Mouse (Mus musculus): ENCODE results near the gene Twist2. TPM values are rescaled to one million over a fixed set of nuclear protein-coding genes. Genes with fewer than 3 reads are reported as not detected.

Twist2 gene
- polyA plus RNA-seq, 1 experiment from 2014 or later, result 19.7 TPM

- Histone ChIP-seq H3K9me3 (no peaks in the 10 kb centered on the region), H3K4me1 (replicated peaks) (peaks cover 23% of the 10 kb centered on the region), H3K27me3 (ENCODE audit: insufficient read depth, poor library complexity, severe bottlenecking) (no peaks in the 10 kb centered on the region), H3K27ac (0 out of 2 replicates have a peak overlapping the region, but pooled peaks have one; percentile 23), H3K36me3 (no peaks in the 10 kb centered on the region), H3K4me3 (no peak overlapping the region)
- 49% methylated on average over 3 of the region's 3 CpGs for WGBS
- no peak for DNase-seq (ENCODE audit: low spot score)
Observed at GRCm38 (mm10) chr1:91823530-91823929, 22.3 kb downstream of the Twist2 start.

GRCm38 (mm10) chr1:91823951-91824350 is 22.7 kb downstream of the Twist2 start:
- H3K4me1 ChIP-seq (replicated peaks), result peaks cover 23% of the 10 kb centered on the region
- H3K27me3 ChIP-seq (ENCODE audit: insufficient read depth, poor library complexity, severe bottlenecking), result no peaks in the 10 kb centered on the region
- no peak overlapping the region for H3K27ac ChIP-seq
- H3K36me3 ChIP-seq, result no peaks in the 10 kb centered on the region
- WGBS, result 87% methylated on average over 7 of the region's 7 CpGs
- H3K9me3 ChIP-seq, result no peaks in the 10 kb centered on the region
- DNase-seq (ENCODE audit: low spot score), result no peak
- H3K4me3 ChIP-seq, result no peak overlapping the region

GRCm38 (mm10) chr1:91825261-91825660 is 24.0 kb downstream of the Twist2 start:
- no peak for DNase-seq (ENCODE audit: low spot score)
- WGBS, result 41% methylated on average over 4 of the region's 4 CpGs
- H3K9me3 ChIP-seq, result no peaks in the 10 kb centered on the region

GRCm38 (mm10) chr1:91831978-91832377 is 30.7 kb downstream of the Twist2 start:
- H3K36me3 ChIP-seq, result no peaks in the 10 kb centered on the region
- no peaks in the 10 kb centered on the region for H3K9me3 ChIP-seq
- WGBS, result 93% methylated on average over 7 of the region's 7 CpGs
- H3K4me3 ChIP-seq, result no peak overlapping the region
- no peak overlapping the region for H3K27ac ChIP-seq
- peaks cover 3% of the 10 kb centered on the region; the same call in 1 of the 2 replicates for H3K4me1 ChIP-seq (replicated peaks)
- H3K27me3 ChIP-seq (ENCODE audit: insufficient read depth, poor library complexity, severe bottlenecking), result no peaks in the 10 kb centered on the region
- no peak for DNase-seq (ENCODE audit: low spot score)

More at GRCm38 (mm10) chr1:91825261-91825660, 24.0 kb downstream of the Twist2 start:
- H3K36me3 ChIP-seq, result no peaks in the 10 kb centered on the region
- no peak overlapping the region for H3K4me3 ChIP-seq
- H3K27me3 ChIP-seq (ENCODE audit: insufficient read depth, poor library complexity, severe bottlenecking), result no peaks in the 10 kb centered on the region
- no peak overlapping the region for H3K27ac ChIP-seq
- peaks cover 23% of the 10 kb centered on the region for H3K4me1 ChIP-seq (replicated peaks)

- DNase-seq (ENCODE audit: low spot score), result no peak
- Histone ChIP-seq H3K27me3 (ENCODE audit: insufficient read depth, poor library complexity, severe bottlenecking) (no peaks in the 10 kb centered on the region), H3K9me3 (no peaks in the 10 kb centered on the region), H3K4me3 (no peak overlapping the region), H3K4me1 (replicated peaks) (peaks cover 21% of the 10 kb centered on the region; the same call in 1 of the 2 replicates), H3K36me3 (no peaks in the 10 kb centered on the region), H3K27ac (no peak overlapping the region)
- 92% methylated on average over 6 of the region's 6 CpGs for WGBS
Observed at GRCm38 (mm10) chr1:91839557-91839956, 38.3 kb downstream of the Twist2 start.

- no peak for DNase-seq (ENCODE audit: low spot score)
- WGBS, result 86% methylated on average over 6 of the region's 6 CpGs
- Histone ChIP-seq H3K4me1 (replicated peaks) (peaks cover 25% of the 10 kb centered on the region; the same call in 1 of the 2 replicates), H3K27me3 (ENCODE audit: insufficient read depth, poor library complexity, severe bottlenecking) (no peaks in the 10 kb centered on the region), H3K9me3 (no peaks in the 10 kb centered on the region), H3K4me3 (no peak overlapping the region), H3K27ac (no peak overlapping the region), H3K36me3 (no peaks in the 10 kb centered on the region)
Observed at GRCm38 (mm10) chr1:91839979-91840378, 38.7 kb downstream of the Twist2 start.

GRCm38 (mm10) chr1:91844236-91844635 is 43.0 kb downstream of the Twist2 start:
- Histone ChIP-seq H3K4me1 (replicated peaks) (peaks cover 21% of the 10 kb centered on the region; the same call in 1 of the 2 replicates), H3K9me3 (no peaks in the 10 kb centered on the region), H3K27me3 (ENCODE audit: insufficient read depth, poor library complexity, severe bottlenecking) (no peaks in the 10 kb centered on the region), H3K27ac (peak overlapping the region; percentile 42), H3K4me3 (no peak overlapping the region), H3K36me3 (no peaks in the 10 kb centered on the region)
- DNase-seq (ENCODE audit: low spot score), result no peak
- WGBS, result 75% methylated on average over 4 of the region's 4 CpGs

- Histone ChIP-seq H3K27me3 (ENCODE audit: insufficient read depth, poor library complexity, severe bottlenecking) (no peaks in the 10 kb centered on the region), H3K9me3 (no peaks in the 10 kb centered on the region), H3K4me3 (no peak overlapping the region), H3K4me1 (replicated peaks) (peaks cover 21% of the 10 kb centered on the region; the same call in 1 of the 2 replicates), H3K27ac (peak overlapping the region; percentile 42), H3K36me3 (no peaks in the 10 kb centered on the region)
- WGBS, result 59% methylated on average over 8 of the region's 8 CpGs
- peak; percentile 61 for DNase-seq (ENCODE audit: low spot score)
Observed at GRCm38 (mm10) chr1:91844681-91845379, 43.6 kb downstream of the Twist2 start.

GRCm38 (mm10) chr1:91845380-91845957 is 44.2 kb downstream of the Twist2 start:
- DNase-seq (ENCODE audit: low spot score), result no peak
- Histone ChIP-seq H3K36me3 (no peaks in the 10 kb centered on the region), H3K4me3 (no peak overlapping the region), H3K4me1 (replicated peaks) (peaks cover 21% of the 10 kb centered on the region; the same call in 1 of the 2 replicates), H3K27ac (0 out of 2 replicates have a peak overlapping the region, but pooled peaks have one; percentile 23), H3K9me3 (no peaks in the 10 kb centered on the region), H3K27me3 (ENCODE audit: insufficient read depth, poor library complexity, severe bottlenecking) (no peaks in the 10 kb centered on the region)
- WGBS, result 84% methylated on average over 9 of the region's 9 CpGs

- 86% methylated on average over 7 of the region's 7 CpGs for WGBS
- H3K4me1 ChIP-seq (replicated peaks), result no peaks in the 10 kb centered on the region
Observed at GRCm38 (mm10) chr1:91851300-91851699, 50.0 kb downstream of the Twist2 start.

GRCm38 (mm10) chr1:91856771-91857664 is 55.8 kb downstream of the Twist2 start:
- no peak overlapping the region for H3K27ac ChIP-seq
- no peaks in the 10 kb centered on the region for H3K36me3 ChIP-seq
- DNase-seq (ENCODE audit: low spot score), result no peak
- H3K4me3 ChIP-seq, result no peak overlapping the region
- H3K4me1 ChIP-seq (replicated peaks), result no peaks in the 10 kb centered on the region
- WGBS, result 75% methylated on average over 9 of the region's 9 CpGs
- H3K9me3 ChIP-seq, result no peaks in the 10 kb centered on the region
- no peaks in the 10 kb centered on the region for H3K27me3 ChIP-seq (ENCODE audit: insufficient read depth, poor library complexity, severe bottlenecking)

More at GRCm38 (mm10) chr1:91851300-91851699, 50.0 kb downstream of the Twist2 start:
- Histone ChIP-seq H3K27ac (no peak overlapping the region), H3K27me3 (ENCODE audit: insufficient read depth, poor library complexity, severe bottlenecking) (no peaks in the 10 kb centered on the region), H3K4me3 (no peak overlapping the region), H3K36me3 (no peaks in the 10 kb centered on the region), H3K9me3 (no peaks in the 10 kb centered on the region)
- DNase-seq (ENCODE audit: low spot score), result no peak

GRCm38 (mm10) chr1:91858101-91858790 is 57.0 kb downstream of the Twist2 start:
- no peak for DNase-seq (ENCODE audit: low spot score)
- 80% methylated on average over 11 of the region's 11 CpGs for WGBS
- H3K27ac ChIP-seq, result no peak overlapping the region
- no peaks in the 10 kb centered on the region for H3K36me3 ChIP-seq
- no peaks in the 10 kb centered on the region for H3K9me3 ChIP-seq
- H3K4me1 ChIP-seq (replicated peaks), result no peaks in the 10 kb centered on the region
- no peaks in the 10 kb centered on the region for H3K27me3 ChIP-seq (ENCODE audit: insufficient read depth, poor library complexity, severe bottlenecking)
- no peak overlapping the region for H3K4me3 ChIP-seq
